Mouse (Mus musculus) spleen, embryonic (tissue): Measurements from ENCODE around the gene Ehbp1l1.

ENCODE experiments used
- CTCF ChIA-PET: fragments of 350-600 bp; sonication (Branson Sonifier 250); formaldehyde crosslinking; loops from one replicate; lab custom pipeline; 2022; lab: Charles Lee

The Ehbp1l1 gene

GRCm38 (mm10) chr19:5734325-5734724 lies 8.2 kb upstream of the Ehbp1l1 start:
- CTCF ChIA-PET: no interaction called here

GRCm38 (mm10) chr19:5731264-5731978 lies 5.3 kb upstream of the Ehbp1l1 start:
- CTCF ChIA-PET: no interaction called here

GRCm38 (mm10) chr19:5730314-5731186 lies 4.4 kb upstream of the Ehbp1l1 start:
- CTCF ChIA-PET: interaction anchor here (0.5 kb wide), 1 partner anchor 164 kb away, joined by 3 read pairs; the partner anchor contains the start of gene Tigd3

- CTCF ChIA-PET: interaction anchor here (1.5 kb wide), 1 partner anchor 19 kb away, joined by 3 read pairs; no protein-coding TSS in a partner anchor
Observed at GRCm38 (mm10) chr19:5729444-5729815, 3.3 kb upstream of the Ehbp1l1 start, which contains the start of gene Fam89b. TSS of gene Fam89b (minus strand) at chr19:5729653.

- CTCF ChIA-PET: interaction anchor here (1.5 kb wide), 1 partner anchor 18 kb away, joined by 3 read pairs; no protein-coding TSS in a partner anchor
Observed at GRCm38 (mm10) chr19:5728631-5729443, 2.7 kb upstream of the Ehbp1l1 start.

- CTCF ChIA-PET: interaction anchor here (0.7 kb wide), 1 partner anchor 16 kb away, joined by 4 read pairs; no protein-coding TSS in a partner anchor
Observed at GRCm38 (mm10) chr19:5727701-5728100, 1.6 kb upstream of the Ehbp1l1 start.

GRCm38 (mm10) chr19:5726961-5727578 lies 953 bp upstream of the Ehbp1l1 start:
- CTCF ChIA-PET: no interaction called here

- CTCF ChIA-PET: interaction anchor here (0.8 to 1.0 kb wide), 2 partner anchors 14 to 195 kb away, joined by 3 read pairs; no protein-coding TSS in a partner anchor
Observed at GRCm38 (mm10) chr19:5725029-5725707, 949 bp downstream of the Ehbp1l1 start.

- CTCF ChIA-PET: interaction anchor here (0.8 kb wide), 1 partner anchor 13 kb away, joined by 3 read pairs; no protein-coding TSS in a partner anchor
Observed at GRCm38 (mm10) chr19:5724549-5724941, 1.6 kb downstream of the Ehbp1l1 start.

- CTCF ChIA-PET: no interaction called here
Observed at GRCm38 (mm10) chr19:5723934-5724548, 2.1 kb downstream of the Ehbp1l1 start.

GRCm38 (mm10) chr19:5722848-5723425 lies 3.2 kb downstream of the Ehbp1l1 start:
- CTCF ChIA-PET: interaction anchor here (0.5 to 1.0 kb wide), 2 partner anchors 13 to 363 kb away, joined by 3 read pairs; no protein-coding TSS in a partner anchor

- CTCF ChIA-PET: no interaction called here
Observed at GRCm38 (mm10) chr19:5721233-5721632, 4.9 kb downstream of the Ehbp1l1 start.

- CTCF ChIA-PET: interaction anchor here (0.6 kb wide), 1 partner anchor 53 kb away, joined by 19 read pairs; no protein-coding TSS in a partner anchor
Observed at GRCm38 (mm10) chr19:5716955-5717354, 9.2 kb downstream of the Ehbp1l1 start.

- CTCF ChIA-PET: interaction anchor here (0.6 kb wide), 1 partner anchor 52 kb away, joined by 19 read pairs; no protein-coding TSS in a partner anchor
Observed at GRCm38 (mm10) chr19:5715793-5716688, 10.1 kb downstream of the Ehbp1l1 start.

GRCm38 (mm10) chr19:5713730-5714129 lies 12.4 kb downstream of the Ehbp1l1 start:
- CTCF ChIA-PET: no interaction called here

GRCm38 (mm10) chr19:5713255-5713654 lies 12.9 kb downstream of the Ehbp1l1 start:
- CTCF ChIA-PET: no interaction called here

- CTCF ChIA-PET: interaction anchor here (1.3 to 1.5 kb wide), 2 partner anchors 13 to 16 kb away, joined by 3 to 4 read pairs; no protein-coding TSS in a partner anchor
Observed at GRCm38 (mm10) chr19:5711907-5712460, 14.1 kb downstream of the Ehbp1l1 start.
